Mouse (Mus musculus): Measurements from ENCODE around the gene Dpysl4.

- no peak for TF ChIP-seq POLR2A (IDR thresholded peaks at IDR 0.05; ENCODE audit: low read depth, low read length)
- no peak for TF ChIP-seq CTCF (IDR thresholded peaks at IDR 0.05; ENCODE audit: borderline replicate concordance, insufficient read depth, low read length)
Observed at GRCm38 (mm10) chr7:139125881-139126280, 40.1 kb downstream of the Dpysl4 start.
